7 mouse cellular contexts compared by ENCODE assay signal in genomic region chr5:34335539-34336096, GRCm38 (mm10). TPM values are rescaled to one million over a fixed set of nuclear protein-coding genes. Genes with fewer than 3 reads are reported as not detected.
DNase-seq lines count a peak whose midpoint lies in the region; ATAC-seq and TF ChIP-seq lines count a peak whose summit lies in the region.

No protein-coding gene starts in this region.

- peak overlapping the region; percentile 87 for H3K4me3 ChIP-seq in spleen, adult 2 months (ENCODE audit: extremely low read depth, insufficient read depth, insufficient read length)
- peak overlapping the region; percentile 99 for H3K4me3 ChIP-seq in embryonic facial prominence, embryonic 12.5 days
- H3K4me3 ChIP-seq in intestine, postnatal 0 days (ENCODE audit: low read depth, low read length), result peak overlapping the region; percentile 94
- H3K4me3 ChIP-seq in midbrain, embryonic 11.5 days (ENCODE audit: low read depth, low read length), result peak overlapping the region; percentile 86

- peaks cover 2% of the 10 kb centered on the region for H3K4me1 ChIP-seq in spleen, adult 2 months (ENCODE audit: control insufficient read depth, insufficient read depth, insufficient read length)
- peaks cover 13% of the 10 kb centered on the region for H3K4me1 ChIP-seq in embryonic facial prominence, embryonic 12.5 days
- peaks cover 6% of the 10 kb centered on the region for H3K4me1 ChIP-seq in intestine, postnatal 0 days (replicated peaks; ENCODE audit: control insufficient read depth, insufficient read depth, low read length)
- H3K4me1 ChIP-seq in midbrain, embryonic 11.5 days (ENCODE audit: control insufficient read depth, insufficient read depth, low read length), result peaks cover 14% of the 10 kb centered on the region

- no peak for TF ChIP-seq POLR2A in spleen, adult 2 months (IDR thresholded peaks at IDR 0.05; ENCODE audit: low read depth, low read length)

- no peaks in the 10 kb centered on the region for H3K27me3 ChIP-seq in spleen, adult 2 months (ENCODE audit: control insufficient read depth, insufficient read depth, low read length)
- H3K27me3 ChIP-seq in embryonic facial prominence, embryonic 12.5 days, result no peaks in the 10 kb centered on the region
- H3K27me3 ChIP-seq in intestine, postnatal 0 days (replicated peaks; ENCODE audit: control insufficient read depth, insufficient read depth, low read length), result no peaks in the 10 kb centered on the region
- H3K27me3 ChIP-seq in midbrain, embryonic 11.5 days (ENCODE audit: control insufficient read depth, insufficient read depth, low read length), result no peaks in the 10 kb centered on the region

- no peak for TF ChIP-seq CTCF in spleen, adult 2 months (IDR thresholded peaks at IDR 0.05; ENCODE audit: extremely low read depth, insufficient read depth, insufficient read length, insufficient replicate concordance)
- 0 out of 2 replicates have a peak, but pooled peaks have one; percentile 0 for TF ChIP-seq CTCF in intestine, postnatal 0 days (IDR thresholded peaks at IDR 0.05; ENCODE audit: low read depth)

- no peak for DNase-seq in spleen, adult 2 months (ENCODE audit: low read depth in 1 of 2, low spot score in 2 of 2)
- no peak for DNase-seq in spleen, postnatal 10 days (ENCODE audit: low spot score in 2 of 2)
- no peak for DNase-seq in midbrain, embryonic 11.5 days (ENCODE audit: low spot score, missing footprints)
- no peak for DNase-seq in right cerebral cortex, adult 18-20 months
- DNase-seq in ovary, postnatal 10 days (ENCODE audit: low spot score), result no peak

- WGBS in spleen, adult 2 months, result 2% methylated on average over 21 of the region's 21 CpGs
- 2% methylated on average over 21 of the region's 21 CpGs for WGBS in embryonic facial prominence, embryonic 12.5 days
- WGBS in intestine, postnatal 0 days, result under 1% methylated on average over 21 of the region's 21 CpGs
- WGBS in midbrain, embryonic 11.5 days, result 3% methylated on average over 21 of the region's 21 CpGs

- H3K27ac ChIP-seq in spleen, adult 2 months (ENCODE audit: insufficient read depth, low read length), result peak overlapping the region; percentile 94
- H3K27ac ChIP-seq in embryonic facial prominence, embryonic 12.5 days, result peak overlapping the region; percentile 96
- peak overlapping the region; percentile 73 for H3K27ac ChIP-seq in intestine, postnatal 0 days (ENCODE audit: low read depth, low read length)
- H3K27ac ChIP-seq in midbrain, embryonic 11.5 days (ENCODE audit: low read depth, low read length), result peak overlapping the region; percentile 72

- H3K9ac ChIP-seq in embryonic facial prominence, embryonic 12.5 days, result peak overlapping the region; percentile 91
- H3K9ac ChIP-seq in intestine, postnatal 0 days (ENCODE audit: low read depth, low read length), result peak overlapping the region; percentile 72
- H3K9ac ChIP-seq in midbrain, embryonic 11.5 days (ENCODE audit: low read length), result peak overlapping the region; percentile 97

- ATAC-seq in embryonic facial prominence, embryonic 12.5 days (ENCODE audit: insufficient number of reproducible peaks, insufficient read depth, low FRiP score, low TSS enrichment), result peak; percentile 38
- peak; percentile 34 for ATAC-seq in intestine, postnatal 0 days
- ATAC-seq in midbrain, embryonic 11.5 days (ENCODE audit: low FRiP score), result no peak; the same call in 1 of the 2 replicates

- no peaks in the 10 kb centered on the region for H3K9me3 ChIP-seq in embryonic facial prominence, embryonic 12.5 days
- no peaks in the 10 kb centered on the region for H3K9me3 ChIP-seq in intestine, postnatal 0 days (ENCODE audit: control insufficient read depth)
- no peaks in the 10 kb centered on the region for H3K9me3 ChIP-seq in midbrain, embryonic 11.5 days (ENCODE audit: control insufficient read depth, low read length)

- peak overlapping the region; percentile 76 for H3K4me2 ChIP-seq in embryonic facial prominence, embryonic 12.5 days (replicated peaks)
- H3K4me2 ChIP-seq in intestine, postnatal 0 days (replicated peaks; ENCODE audit: low read depth), result peak overlapping the region; percentile 90
- peak overlapping the region; percentile 88 for H3K4me2 ChIP-seq in midbrain, embryonic 11.5 days

- H3K36me3 ChIP-seq in spleen, adult 2 months (ENCODE audit: control insufficient read depth, insufficient read depth, low read length), result no peaks in the 10 kb centered on the region
- no peaks in the 10 kb centered on the region for H3K36me3 ChIP-seq in embryonic facial prominence, embryonic 12.5 days
- 0 out of 2 replicates have a peak, but pooled peaks cover 4% of the 10 kb centered on the region for H3K36me3 ChIP-seq in intestine, postnatal 0 days (ENCODE audit: control insufficient read depth, insufficient read depth)
- H3K36me3 ChIP-seq in midbrain, embryonic 11.5 days (ENCODE audit: control insufficient read depth, insufficient read depth, low read length), result no peaks in the 10 kb centered on the region

RNA-seq across cellular contexts. Expression of gene Rnf4, which starts 0.5 kb away (rescaled TPM):
- 37.8 and 38.4 TPM in 2 replicates for polyA plus RNA-seq in spleen, adult 2 months (2012; rRNA removed)
- polyA plus RNA-seq in embryonic facial prominence, embryonic 12.5 days (2016; fragmentation: Nextera tagmentation; extraction: Ambion mirVana), result 170 and 179 TPM in 2 replicates
- polyA plus RNA-seq in intestine, postnatal 0 days (2015; fragmentation: Nextera tagmentation; extraction: Ambion mirVana), result 62.3 and 65.0 TPM in 2 replicates
- polyA plus RNA-seq in midbrain, embryonic 11.5 days (2014; fragmentation: Nextera tagmentation; extraction: Ambion mirVana), result 190 and 205 TPM in 2 replicates

RNA-seq across cellular contexts. Expression of gene Fam193a, which starts 34.1 kb away (rescaled TPM):
- 28.0 and 37.6 TPM in 2 replicates for polyA plus RNA-seq in spleen, adult 2 months (2012; rRNA removed)
- polyA plus RNA-seq in embryonic facial prominence, embryonic 12.5 days (2016; fragmentation: Nextera tagmentation; extraction: Ambion mirVana), result 15.8 and 15.9 TPM in 2 replicates
- 4.3 and 5.6 TPM in 2 replicates for polyA plus RNA-seq in intestine, postnatal 0 days (2015; fragmentation: Nextera tagmentation; extraction: Ambion mirVana)
- polyA plus RNA-seq in midbrain, embryonic 11.5 days (2014; fragmentation: Nextera tagmentation; extraction: Ambion mirVana), result 14.4 and 15.3 TPM in 2 replicates

RNA-seq across cellular contexts. Expression of gene Cfap99, which starts 47.2 kb away (rescaled TPM):
- polyA plus RNA-seq in spleen, adult 2 months (2012; rRNA removed), result 0.04 TPM in 2 replicates
- not detected in 2 replicates for polyA plus RNA-seq in embryonic facial prominence, embryonic 12.5 days (2016; fragmentation: Nextera tagmentation; extraction: Ambion mirVana)
- not detected in 2 replicates for polyA plus RNA-seq in intestine, postnatal 0 days (2015; fragmentation: Nextera tagmentation; extraction: Ambion mirVana)
- polyA plus RNA-seq in midbrain, embryonic 11.5 days (2014; fragmentation: Nextera tagmentation; extraction: Ambion mirVana), result 0.16 TPM in 1 of 2 replicates, not detected in the other

RNA-seq across cellular contexts. Expression of gene Zfyve28, which starts 47.4 kb away (rescaled TPM):
- polyA plus RNA-seq in spleen, adult 2 months (2012; rRNA removed), result 3.8 and 7.5 TPM in 2 replicates
- polyA plus RNA-seq in embryonic facial prominence, embryonic 12.5 days (2016; fragmentation: Nextera tagmentation; extraction: Ambion mirVana), result 1.5 and 2.4 TPM in 2 replicates
- polyA plus RNA-seq in intestine, postnatal 0 days (2015; fragmentation: Nextera tagmentation; extraction: Ambion mirVana), result 0.05 and 0.07 TPM in 2 replicates
- 0.75 and 1.0 TPM in 2 replicates for polyA plus RNA-seq in midbrain, embryonic 11.5 days (2014; fragmentation: Nextera tagmentation; extraction: Ambion mirVana)
